Mouse (Mus musculus): ENCODE data around the gene Mybbp1a. TPM values are rescaled to one million over a fixed set of nuclear protein-coding genes. Genes with fewer than 3 reads are reported as not detected.

The Mybbp1a gene
- total and polyA plus RNA-seq, 3 experiments, result 344 to 3,394 (median 602) TPM

DNA sequence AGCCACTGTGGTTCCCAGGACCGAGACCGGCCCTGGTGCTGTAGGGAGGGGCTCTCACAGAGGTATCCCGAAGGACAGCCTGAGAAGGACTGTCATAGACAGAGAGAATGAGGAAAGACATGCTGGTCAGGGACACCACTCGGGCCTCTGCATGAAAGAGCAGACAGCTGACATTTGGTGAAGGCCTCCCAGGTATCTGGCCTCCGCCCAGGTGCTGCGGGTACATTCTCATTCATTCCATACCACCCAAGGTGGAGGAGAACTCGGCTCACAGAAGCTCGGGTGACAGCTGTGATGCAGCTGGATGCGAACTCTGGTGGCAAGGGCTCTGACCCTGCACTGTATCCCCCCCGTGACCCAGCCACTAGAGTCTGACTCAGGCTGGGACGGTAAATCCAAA lies 44.8 kb downstream of the Mybbp1a start:
- peaks cover 0 to 8% of the 10 kb centered on the region in 2 experiments; a peak in 2 of 4 replicates for H3K36me3 ChIP-seq (ENCODE audit: control insufficient read depth in 1 of 2, insufficient read depth in 2 of 2, low read length in 2 of 2)
- H3K27me3 ChIP-seq (ENCODE audit: control insufficient read depth in 1 of 2, insufficient read depth in 2 of 2, low read length in 2 of 2), result peaks cover 0 to 9% of the 10 kb centered on the region in 2 experiments; a peak in 2 of 4 replicates
- no peak for DNase-seq (ENCODE audit: low read depth, low spot score)
- no peak overlapping the region for H3K9ac ChIP-seq (ENCODE audit: control insufficient read depth, low read depth, low read length, poor library complexity, severe bottlenecking)
- H3K4me1 ChIP-seq (ENCODE audit: control insufficient read depth in 1 of 2, insufficient read depth in 2 of 2, low read length in 2 of 2), result peaks cover 0 to 32% of the 10 kb centered on the region in 2 experiments; a peak in 2 of 4 replicates
- no peak for TF ChIP-seq TBP (IDR thresholded peaks at IDR 0.05; ENCODE audit: low read depth, low read length)
- TF ChIP-seq NRF1 (IDR thresholded peaks at IDR 0.05; ENCODE audit: insufficient read depth, low read depth, low read length, poor library complexity, severe bottlenecking), result no peak
- no peak for TF ChIP-seq USF1 (IDR thresholded peaks at IDR 0.05; ENCODE audit: low read depth, low read length)
- no peak for TF ChIP-seq RAD21 (IDR thresholded peaks at IDR 0.05; ENCODE audit: low read depth, low read length)
- no peak for TF ChIP-seq TAL1 (IDR thresholded peaks at IDR 0.05; ENCODE audit: low read length)
- TF ChIP-seq GATA1 (IDR thresholded peaks at IDR 0.05; ENCODE audit: low read depth, low read length), result no peak
- TF ChIP-seq MYB (IDR thresholded peaks at IDR 0.05; ENCODE audit: low read depth, low read length), result no peak
- no peak for TF ChIP-seq ZC3H11A (IDR thresholded peaks at IDR 0.05; ENCODE audit: low read depth, low read length)
- no peak for TF ChIP-seq HCFC1 (IDR thresholded peaks at IDR 0.05; ENCODE audit: low read depth, low read length)
- no peak for TF ChIP-seq BHLHE40 (IDR thresholded peaks at IDR 0.05; ENCODE audit: borderline replicate concordance, low read depth, low read length)
- TF ChIP-seq POLR2A (IDR thresholded peaks at IDR 0.05; ENCODE audit: control insufficient read depth in 1 of 2, insufficient read depth in 1 of 2, low read depth in 1 of 2, low read length in 2 of 2, poor library complexity in 1 of 2), result no peak
- TF ChIP-seq E2F4 (IDR thresholded peaks at IDR 0.05; ENCODE audit: borderline replicate concordance, low read depth, low read length), result no peak
- no peak for TF ChIP-seq POLR2AphosphoS5 (IDR thresholded peaks at IDR 0.05; ENCODE audit: borderline replicate concordance, low read depth, low read length)
- no peak for TF ChIP-seq CTCF (IDR thresholded peaks at IDR 0.05 in 2 of 3, conservative IDR thresholded peaks at IDR 0.05 in 1 of 3; ENCODE audit: control insufficient read depth in 1 of 3, insufficient read depth in 1 of 3, low read depth in 2 of 3, low read length in 3 of 3, poor library complexity in 1 of 3, severe bottlenecking in 1 of 3)
- no peak for TF ChIP-seq ETS1 (IDR thresholded peaks at IDR 0.05; ENCODE audit: low read depth, low read length)
- no peak for TF ChIP-seq RCOR1 (IDR thresholded peaks at IDR 0.05; ENCODE audit: low read depth, low read length)
- TF ChIP-seq POLR2AphosphoS2 (IDR thresholded peaks at IDR 0.05; ENCODE audit: low read length), result no peak
- TF ChIP-seq ZKSCAN1 (IDR thresholded peaks at IDR 0.05; ENCODE audit: low read depth, low read length), result no peak
- no peak for TF ChIP-seq USF2 (IDR thresholded peaks at IDR 0.05; ENCODE audit: borderline replicate concordance in 1 of 2, insufficient read depth in 1 of 2, low read depth in 1 of 2, low read length in 2 of 2)
- no peak for TF ChIP-seq MXI1 (IDR thresholded peaks at IDR 0.05; ENCODE audit: low read depth, low read length)
- no peaks in the 10 kb centered on the region for H3K9me3 ChIP-seq (replicated peaks; ENCODE audit: insufficient read depth, low read length)
- no peak overlapping the region for H3K27ac ChIP-seq (ENCODE audit: control insufficient read depth, low read depth, low read length)
- no peak overlapping the region for H3K4me3 ChIP-seq (ENCODE audit: control insufficient read depth in 1 of 2, insufficient read depth in 1 of 2, low read depth in 2 of 2, low read length in 2 of 2)
- no peaks in the 10 kb centered on the region for H3K79me2 ChIP-seq (ENCODE audit: control insufficient read depth, insufficient read depth, low read length, poor library complexity)

DNA sequence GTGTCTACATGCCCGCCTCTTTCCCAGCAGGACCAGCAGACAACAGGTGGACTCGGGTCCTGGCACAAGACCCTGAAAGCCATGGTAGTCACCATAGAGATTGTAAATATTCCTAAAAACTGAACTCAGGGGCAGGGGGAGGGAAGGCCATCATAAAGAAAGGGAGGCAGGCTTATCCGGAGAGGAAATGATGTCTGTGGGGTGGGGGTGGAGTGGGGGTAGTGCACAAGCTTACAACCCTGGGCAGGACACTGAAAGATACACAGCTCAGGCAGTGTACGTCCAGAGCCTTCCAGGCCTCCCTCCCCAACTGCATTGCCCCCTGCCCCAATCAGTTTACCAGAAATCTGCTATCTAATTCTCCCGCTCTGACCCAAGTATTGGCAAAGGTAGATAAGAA lies 46.0 kb downstream of the Mybbp1a start:
- Histone ChIP-seq H3K27me3 (ENCODE audit: control insufficient read depth in 1 of 2, insufficient read depth in 2 of 2, low read length in 2 of 2) (peaks cover 0 to 9% of the 10 kb centered on the region in 2 experiments; a peak in 2 of 4 replicates), H3K9ac (ENCODE audit: control insufficient read depth, low read depth, low read length, poor library complexity, severe bottlenecking) (no peak overlapping the region), H3K4me1 (ENCODE audit: control insufficient read depth in 1 of 2, insufficient read depth in 2 of 2, low read length in 2 of 2) (peaks cover 0 to 24% of the 10 kb centered on the region in 2 experiments; a peak in 2 of 4 replicates), H3K36me3 (ENCODE audit: control insufficient read depth in 1 of 2, insufficient read depth in 2 of 2, low read length in 2 of 2) (peaks cover 0 to 8% of the 10 kb centered on the region in 2 experiments; a peak in 2 of 4 replicates), H3K79me2 (ENCODE audit: control insufficient read depth, insufficient read depth, low read length, poor library complexity) (no peaks in the 10 kb centered on the region), H3K27ac (ENCODE audit: control insufficient read depth, low read depth, low read length) (no peak overlapping the region), H3K9me3 (replicated peaks; ENCODE audit: insufficient read depth, low read length) (no peaks in the 10 kb centered on the region), H3K4me3 (ENCODE audit: control insufficient read depth in 1 of 2, insufficient read depth in 1 of 2, low read depth in 2 of 2, low read length in 2 of 2) (no peak overlapping the region)
- DNase-seq (ENCODE audit: low read depth, low spot score), result no peak
- TF ChIP-seq GATA1 (IDR thresholded peaks at IDR 0.05; ENCODE audit: low read depth, low read length) (0 out of 2 replicates have a peak, but pooled peaks have one; percentile 15), GABPA (IDR thresholded peaks at IDR 0.05; ENCODE audit: low read depth, low read length) (no peak)

Data from MEL (cell line).